10 mouse cellular contexts compared by ENCODE assay signal in the genomic region with DNA sequence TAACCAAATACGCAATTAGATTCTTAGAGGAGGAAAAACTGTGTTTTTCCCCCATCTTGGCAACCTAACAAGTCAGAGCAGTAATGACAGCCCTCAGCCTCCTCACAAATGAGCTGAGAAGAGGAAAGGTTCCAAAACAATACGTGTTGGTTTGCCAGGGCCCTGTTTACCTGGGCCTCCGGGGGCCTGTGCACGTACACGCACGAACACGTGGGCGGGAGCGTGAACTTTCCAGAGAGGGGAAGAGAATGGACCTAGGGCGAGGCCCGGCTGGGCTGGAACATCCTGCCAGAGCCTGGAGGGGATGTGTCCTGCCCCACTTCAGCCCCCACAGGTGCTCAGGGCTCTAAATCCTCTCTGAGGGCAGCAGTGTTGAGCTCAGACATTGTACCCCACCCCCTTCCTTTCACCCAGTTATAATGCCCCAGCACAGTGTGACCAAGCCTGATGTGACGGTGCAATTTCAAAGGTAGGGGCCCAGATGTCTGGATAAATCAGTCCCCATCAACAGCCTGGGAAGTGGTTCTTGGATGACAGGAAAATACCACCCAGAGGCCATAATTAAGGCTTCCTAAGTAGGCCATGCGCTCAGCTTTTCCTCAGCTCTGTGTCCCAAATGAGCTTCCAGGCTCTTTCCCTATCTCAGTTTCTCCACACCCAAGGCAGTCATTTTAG. TPM values are rescaled to one million over a fixed set of nuclear protein-coding genes. Genes with fewer than 3 reads are reported as not detected.
DNase-seq lines count a peak whose midpoint lies in the region; ATAC-seq lines count a peak whose summit lies in the region.
"Had no signal": no experiment of that assay in that cellular context is flagged by ENCODE, and none has a peak within 500 bp of the region (broad histone marks: within the 10 kb centered on the region; RNA-seq: fewer than 3 reads in every experiment).

No protein-coding gene starts in this region.

- H3K27ac ChIP-seq in lung, embryonic 15.5 days, result peak overlapping the region; percentile 6; the same call in 1 of the 2 replicates
- peak overlapping the region; percentile 40; the same call in 1 of the 2 replicates for H3K27ac ChIP-seq in embryonic facial prominence, embryonic 10.5 days (replicated peaks)
- 0 out of 2 replicates have a peak overlapping the region, but pooled peaks have one; percentile 12 for H3K27ac ChIP-seq in heart, embryonic 16.5 days (ENCODE audit: low read length)
- H3K27ac ChIP-seq: liver, embryonic 15.5 days had no signal

- no peaks in the 10 kb centered on the region for H3K9me3 ChIP-seq in lung, embryonic 15.5 days
- H3K9me3 ChIP-seq in embryonic facial prominence, embryonic 10.5 days, result no peaks in the 10 kb centered on the region
- no peaks in the 10 kb centered on the region for H3K9me3 ChIP-seq in heart, embryonic 16.5 days (replicated peaks; ENCODE audit: control insufficient read depth, low read length)
- H3K9me3 ChIP-seq: liver, embryonic 15.5 days had no signal

- H3K4me1 ChIP-seq in lung, embryonic 15.5 days, result peaks cover 19% of the 10 kb centered on the region
- peaks cover 18% of the 10 kb centered on the region for H3K4me1 ChIP-seq in embryonic facial prominence, embryonic 10.5 days
- peaks cover 23% of the 10 kb centered on the region for H3K4me1 ChIP-seq in heart, embryonic 16.5 days (ENCODE audit: control insufficient read depth, insufficient read depth, low read length)
- H3K4me1 ChIP-seq: liver, embryonic 15.5 days had no signal

- H3K9ac ChIP-seq in lung, embryonic 15.5 days, result no peak overlapping the region
- no peak overlapping the region for H3K9ac ChIP-seq in heart, embryonic 16.5 days (ENCODE audit: low read length)
- H3K9ac ChIP-seq: liver, embryonic 15.5 days had no signal

- no peak overlapping the region for H3K4me2 ChIP-seq in lung, embryonic 15.5 days
- H3K4me2 ChIP-seq in heart, embryonic 16.5 days (ENCODE audit: low read depth, low read length), result no peak overlapping the region
- H3K4me2 ChIP-seq: liver, embryonic 15.5 days had no signal

- ATAC-seq in lung, embryonic 15.5 days (ENCODE audit: borderline replicate concordance, extremely low read depth, low FRiP score, low TSS enrichment), result no peak
- no peak for ATAC-seq in heart, embryonic 16.5 days (replicated peaks; ENCODE audit: extremely low read depth, insufficient read depth, low FRiP score)

- WGBS in lung, embryonic 15.5 days, result 54% methylated on average over 13 of the region's 13 CpGs
- 70% methylated on average over 13 of the region's 13 CpGs for WGBS in embryonic facial prominence, embryonic 10.5 days
- WGBS in heart, embryonic 16.5 days, result 68% methylated on average over 13 of the region's 13 CpGs

- no peak for DNase-seq in lung, adult 18-20 months
- DNase-seq in embryonic facial prominence, embryonic 10.5 days (ENCODE audit: low spot score), result no peak
- peak; percentile 30 for DNase-seq in retina, embryonic 14.5 days (ENCODE audit: low spot score)
- no peak for DNase-seq in left cerebral cortex, postnatal 10 days (ENCODE audit: extremely low spot score in 1 of 2, low spot score in 2 of 2)
- DNase-seq in cerebellum, adult 9-11 months, result no peak
- DNase-seq: kidney, postnatal 4 days; thymus, postnatal 4 days had no signal

- intact Hi-C loops in left cerebral cortex, postnatal 10 days (cut with DNase I), result no loop called here

- H3K4me3 ChIP-seq in lung, embryonic 15.5 days, result no peak overlapping the region
- H3K4me3 ChIP-seq in embryonic facial prominence, embryonic 10.5 days, result no peak overlapping the region
- no peak overlapping the region for H3K4me3 ChIP-seq in heart, embryonic 16.5 days (ENCODE audit: low read length)
- H3K4me3 ChIP-seq: liver, embryonic 15.5 days had no signal

- no peaks in the 10 kb centered on the region for H3K27me3 ChIP-seq in lung, embryonic 15.5 days
- H3K27me3 ChIP-seq in embryonic facial prominence, embryonic 10.5 days (replicated peaks; ENCODE audit: low read depth, poor library complexity, severe bottlenecking), result no peaks in the 10 kb centered on the region
- no peaks in the 10 kb centered on the region for H3K27me3 ChIP-seq in heart, embryonic 16.5 days (ENCODE audit: control insufficient read depth, insufficient read depth, low read length)
- H3K27me3 ChIP-seq: liver, embryonic 15.5 days had no signal

- no peaks in the 10 kb centered on the region for H3K36me3 ChIP-seq in lung, embryonic 15.5 days
- H3K36me3 ChIP-seq in embryonic facial prominence, embryonic 10.5 days (replicated peaks), result no peaks in the 10 kb centered on the region
- no peaks in the 10 kb centered on the region for H3K36me3 ChIP-seq in heart, embryonic 16.5 days (ENCODE audit: control insufficient read depth, insufficient read depth)
- H3K36me3 ChIP-seq: liver, embryonic 15.5 days had no signal

RNA-seq across cellular contexts. Expression of a gene that starts 53.4 kb away (rescaled TPM):
- polyA plus RNA-seq in lung, embryonic 15.5 days (2015; fragmentation: Nextera tagmentation; extraction: Ambion mirVana), result 19.3 and 19.9 TPM in 2 replicates
- polyA plus RNA-seq in embryonic facial prominence, embryonic 10.5 days (2016; fragmentation: Nextera tagmentation; extraction: Ambion mirVana), result 24.9 and 25.9 TPM in 2 replicates
- 7.8 and 8.8 TPM in 2 replicates for polyA plus RNA-seq in heart, embryonic 16.5 days (2015; fragmentation: Nextera tagmentation; extraction: Ambion mirVana)
- 10 to 100 TPM; 20.9 to 27.4 TPM for total RNA-seq in left cerebral cortex, postnatal 10 days (2021)
